Mouse (Mus musculus) olfactory bulb, adult 2 months (tissue): ENCODE measurements around the gene Gm10944.

Experiments
- CTCF ChIP-seq: fragments of 200-500 bp; IDR thresholded peaks from 2 replicates; pipeline ENCODE4 v1.5.1; 2012; ENCODE audit warnings: low read depth, mild to moderate bottlenecking, low read length, moderate library complexity; ENCODE audit not compliant: insufficient read depth
- POLR2A ChIP-seq: fragments of 200-500 bp; IDR thresholded peaks from 2 replicates; pipeline ENCODE4 v1.6.1; 2012; ENCODE audit warnings: mild to moderate bottlenecking, low read depth, low read length, moderate library complexity; ENCODE audit not compliant: insufficient read depth

DNA sequence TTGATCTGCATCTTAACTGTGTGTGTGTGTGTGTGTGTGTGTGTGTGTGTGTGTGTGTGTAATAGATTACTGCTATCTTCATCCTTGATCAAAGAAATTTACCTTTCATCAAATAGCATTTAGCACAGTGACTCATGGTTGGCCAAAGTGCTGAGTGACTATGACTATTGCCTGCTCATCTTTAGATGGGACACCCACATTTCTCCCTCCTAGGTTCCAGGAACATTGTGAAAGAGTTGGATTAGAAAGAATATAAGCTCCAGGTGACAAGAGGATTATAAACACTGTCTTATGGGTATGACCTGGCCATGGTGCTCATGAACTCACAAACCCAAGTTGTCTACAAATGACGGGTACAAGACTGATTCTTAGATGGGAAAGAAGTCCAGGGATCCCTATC is 26.9 kb downstream of the Gm10944 start:
- TF ChIP-seq CTCF (no peak), POLR2A (no peak)
